Mouse (Mus musculus) erythroblast, embryonic 14.5 days (primary cell): ENCODE measurements around the gene Jag2. TPM values are rescaled to one million over a fixed set of nuclear protein-coding genes. Genes with fewer than 3 reads are reported as not detected.

Experiments used
- H3K27me3 ChIP-seq: 2 replicates; pipeline ENCODE4 v1.6.1; 2012; ENCODE audit warnings: inconsistent platforms; ENCODE audit not compliant: control insufficient read depth
- H3K36me3 ChIP-seq: 2 replicates; pipeline ENCODE4 v1.6.1; 2012; ENCODE audit warnings: mild to moderate bottlenecking, inconsistent platforms; ENCODE audit not compliant: control insufficient read depth
- H3K4me1 ChIP-seq: 2 replicates; pipeline ENCODE4 v1.6.1; 2012; ENCODE audit warnings: inconsistent platforms; ENCODE audit not compliant: control insufficient read depth
- H3K4me3 ChIP-seq: replicated peaks from 2 replicates; pipeline ENCODE3; 2012; ENCODE audit warnings: moderate library complexity, mild to moderate bottlenecking, inconsistent platforms
- H3K9me3 ChIP-seq: 2 replicates; pipeline ENCODE4 v1.6.1; 2012; ENCODE audit warnings: low read length, inconsistent platforms, mixed read lengths; ENCODE audit not compliant: control insufficient read depth
- GATA1 ChIP-seq: IDR thresholded peaks from 2 replicates; pipeline ENCODE4 v1.6.1; 2012; ENCODE audit warnings: low read length, inconsistent platforms, mixed read lengths
- TAL1 ChIP-seq: IDR thresholded peaks from 3 replicates; pipeline ENCODE4 v1.6.1; 2012; ENCODE audit warnings: low read length, inconsistent platforms, mixed read lengths
- polyA plus RNA-seq: library from polyadenylated mRNA; stranded (reverse); fragments of >175 nt; gene quantifications from 2 replicates; pipeline ENCODE4 v1.2.3, GENCODE M21; 2012

The Jag2 gene
- polyA plus RNA-seq, 1 experiment: not detected

DNA sequence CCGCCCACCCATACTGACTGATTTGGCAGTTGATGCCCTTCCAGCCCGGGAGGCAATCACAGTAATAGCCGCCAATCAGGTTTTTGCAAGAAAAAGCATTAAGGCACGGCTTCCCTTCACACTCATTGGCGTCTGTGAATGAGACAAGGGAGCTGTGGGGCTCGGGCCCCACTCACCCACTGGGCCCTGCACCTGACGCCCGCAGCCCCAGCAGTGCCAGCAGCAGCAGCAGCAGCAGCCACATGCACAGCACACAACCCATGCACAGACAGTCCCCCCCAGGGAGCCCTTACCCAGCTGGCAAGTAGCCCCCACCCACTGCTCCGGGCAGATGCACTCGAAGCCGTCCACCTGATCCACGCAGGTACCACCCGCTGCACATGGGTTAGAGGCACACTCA lies 14.0 kb downstream of the Jag2 start:
- peaks cover 2% of the 10 kb centered on the region; the same call in 1 of the 2 replicates for H3K4me1 ChIP-seq
- H3K9me3 ChIP-seq: no peaks in the 10 kb centered on the region
- H3K27me3 ChIP-seq: no peaks in the 10 kb centered on the region
- no peaks in the 10 kb centered on the region for H3K36me3 ChIP-seq
- no peak overlapping the region for H3K4me3 ChIP-seq
- TF ChIP-seq GATA1 (no peak), TAL1 (no peak)

DNA sequence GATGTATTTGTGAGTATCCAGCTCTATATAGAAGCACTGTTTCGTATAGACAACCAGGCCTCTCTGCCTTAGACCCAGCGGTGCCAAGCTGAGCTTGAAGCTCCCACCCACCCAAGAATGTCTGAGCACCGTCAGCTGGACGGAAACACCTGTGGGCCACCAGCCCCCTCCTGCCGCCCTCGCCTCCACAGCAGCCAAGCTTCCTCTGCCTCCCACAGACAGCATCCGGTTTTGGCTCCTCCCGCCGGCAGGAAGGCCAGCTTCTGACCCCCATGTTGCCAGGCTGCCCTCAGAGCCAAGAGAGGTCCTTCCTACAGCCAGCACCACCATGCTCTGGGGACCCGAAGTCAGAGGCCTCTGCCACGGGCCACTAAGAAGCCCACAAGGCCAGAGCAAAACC lies 15.0 kb downstream of the Jag2 start:
- TF ChIP-seq TAL1 (no peak), GATA1 (no peak)
- peaks cover 4% of the 10 kb centered on the region; the same call in 1 of the 2 replicates for H3K4me1 ChIP-seq
- no peaks in the 10 kb centered on the region for H3K36me3 ChIP-seq
- H3K27me3 ChIP-seq: no peaks in the 10 kb centered on the region
- H3K9me3 ChIP-seq: no peaks in the 10 kb centered on the region
- H3K4me3 ChIP-seq: no peak overlapping the region

DNA sequence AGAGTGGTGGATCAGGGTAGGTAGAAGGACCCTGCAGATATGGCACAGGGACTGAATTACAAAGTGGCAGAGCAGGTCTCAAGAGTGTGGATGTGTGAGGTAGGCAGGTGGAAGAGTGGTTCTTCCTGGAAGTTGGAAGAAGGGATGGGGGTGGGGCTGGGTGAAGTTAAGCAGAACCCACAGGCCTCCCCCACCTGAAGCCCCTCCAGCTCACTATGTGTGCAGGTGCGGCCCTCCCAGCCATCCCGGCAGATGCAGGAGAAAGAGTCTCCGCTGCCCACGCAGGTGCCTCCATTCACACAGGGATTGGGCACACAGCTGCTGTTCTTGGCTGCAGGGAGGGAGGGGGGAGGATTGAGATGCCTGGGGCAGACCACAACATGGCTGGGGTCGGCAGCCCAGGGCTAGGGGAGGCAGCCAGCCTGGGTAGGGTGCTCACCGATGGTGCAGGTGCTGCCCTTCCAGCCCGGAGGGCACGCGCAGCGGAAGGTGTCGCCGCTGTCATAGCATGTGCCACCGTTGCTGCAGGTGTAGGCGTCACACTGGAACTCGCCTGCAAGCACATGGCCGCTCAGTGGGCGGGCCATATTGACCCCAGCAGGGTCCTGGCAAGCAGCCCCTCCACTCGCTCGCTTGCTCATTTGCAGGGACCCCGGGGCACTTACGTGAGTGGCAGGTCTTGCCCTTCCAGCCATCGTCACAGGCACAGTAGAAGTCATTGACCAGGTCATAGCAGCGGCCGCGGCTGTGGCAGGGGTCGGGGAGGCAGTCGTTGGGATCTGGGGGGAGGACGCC lies 16.4 kb downstream of the Jag2 start:
- no peak overlapping the region for H3K4me3 ChIP-seq
- H3K27me3 ChIP-seq: no peaks in the 10 kb centered on the region
- TF ChIP-seq TAL1: no peak
- TF ChIP-seq GATA1: no peak
- peaks cover 4% of the 10 kb centered on the region; the same call in 1 of the 2 replicates for H3K4me1 ChIP-seq
- H3K9me3 ChIP-seq: no peaks in the 10 kb centered on the region
- no peaks in the 10 kb centered on the region for H3K36me3 ChIP-seq

DNA sequence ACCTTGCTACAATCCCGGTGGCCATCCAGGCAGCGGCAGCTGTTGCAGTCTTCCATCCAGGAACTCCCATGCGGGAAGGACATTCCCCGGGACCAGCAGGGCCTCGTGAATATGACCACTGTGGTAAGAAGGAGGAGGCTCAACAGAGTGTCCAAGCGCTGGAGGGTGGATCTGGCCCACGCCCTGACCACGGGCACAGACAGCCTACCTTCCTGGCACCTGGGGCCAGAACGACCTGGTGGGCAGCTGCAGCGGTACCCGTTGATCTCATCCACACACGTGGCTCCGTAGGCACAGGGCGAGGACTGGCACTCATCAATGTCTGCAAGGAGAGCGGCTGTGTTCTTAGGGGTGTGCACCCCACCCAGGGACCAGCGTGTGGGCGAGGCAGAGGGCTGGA lies 17.9 kb downstream of the Jag2 start:
- no peaks in the 10 kb centered on the region for H3K36me3 ChIP-seq

DNA sequence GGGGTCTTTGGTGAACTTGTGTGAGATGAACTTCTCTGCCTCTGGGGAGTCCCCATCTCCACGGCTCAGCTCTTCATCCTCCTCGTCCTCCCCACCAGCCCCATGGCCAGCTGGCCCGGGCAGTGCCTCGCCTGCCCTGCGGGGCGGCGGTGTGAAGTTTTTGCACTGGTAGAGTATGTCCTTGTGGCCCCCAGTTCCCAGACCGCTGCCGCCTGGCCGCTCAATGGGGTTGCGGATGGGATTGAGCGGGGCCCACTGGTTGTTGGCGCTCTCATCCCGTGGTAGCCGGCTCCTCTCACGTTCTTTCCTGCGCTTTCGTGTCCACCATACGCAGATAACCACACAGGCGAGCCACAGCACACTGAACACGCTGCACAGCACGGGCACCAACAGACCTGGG lies 20.6 kb downstream of the Jag2 start:
- Histone ChIP-seq H3K27me3 (no peaks in the 10 kb centered on the region), H3K9me3 (no peaks in the 10 kb centered on the region), H3K4me1 (peaks cover 2% of the 10 kb centered on the region; the same call in 1 of the 2 replicates), H3K4me3 (no peak overlapping the region), H3K36me3 (no peaks in the 10 kb centered on the region)
- no peak for TF ChIP-seq GATA1
- TF ChIP-seq TAL1: no peak

More for the DNA sequence above, 17.9 kb downstream of the Jag2 start:
- TF ChIP-seq TAL1 (no peak), GATA1 (no peak)
- H3K4me3 ChIP-seq: no peak overlapping the region
- peaks cover 4% of the 10 kb centered on the region; the same call in 1 of the 2 replicates for H3K4me1 ChIP-seq
- no peaks in the 10 kb centered on the region for H3K9me3 ChIP-seq
- no peaks in the 10 kb centered on the region for H3K27me3 ChIP-seq

DNA sequence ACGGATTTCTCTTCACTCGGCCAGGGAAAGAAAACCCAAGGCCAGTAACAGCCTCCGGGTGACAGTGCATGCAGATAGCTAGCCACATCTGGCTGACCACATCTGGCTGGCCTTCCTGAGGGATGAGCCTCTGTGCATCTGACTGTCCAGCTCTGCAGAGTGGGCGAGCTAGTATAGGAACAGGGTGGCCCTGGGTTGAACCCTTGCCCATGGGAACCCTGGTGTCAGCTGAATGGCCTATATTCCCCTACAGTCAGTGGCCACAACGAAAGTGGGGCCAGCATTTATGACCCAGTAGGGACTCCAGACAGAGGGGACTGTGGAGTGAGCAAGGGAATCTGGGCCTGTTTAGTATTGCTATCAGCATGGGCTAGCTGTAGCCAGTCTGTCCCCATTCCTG lies 24.6 kb downstream of the Jag2 start:
- H3K4me3 ChIP-seq: no peak overlapping the region
- H3K36me3 ChIP-seq: no peaks in the 10 kb centered on the region
- no peaks in the 10 kb centered on the region for H3K9me3 ChIP-seq
- TF ChIP-seq GATA1: no peak
- no peak for TF ChIP-seq TAL1
- no peaks in the 10 kb centered on the region for H3K4me1 ChIP-seq
- H3K27me3 ChIP-seq: no peaks in the 10 kb centered on the region

DNA sequence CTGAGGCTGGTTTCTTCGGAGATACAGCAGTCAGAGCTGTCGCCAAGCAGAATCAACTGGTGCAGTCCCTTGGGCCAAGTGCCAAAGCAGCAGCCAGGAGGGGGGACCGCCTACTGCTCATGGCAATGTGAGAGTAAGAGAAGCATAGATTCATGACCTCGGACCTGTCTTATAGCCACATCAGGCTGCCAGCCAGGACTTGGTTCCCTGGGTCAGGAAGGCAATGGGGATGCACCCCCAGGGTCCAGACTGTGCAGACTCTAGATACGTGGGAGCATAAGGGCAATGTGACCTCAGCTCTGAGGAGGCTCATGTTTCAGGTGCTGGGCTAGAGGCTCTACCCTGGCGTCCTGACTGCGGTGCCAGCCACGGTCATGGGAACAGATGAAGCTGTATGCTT lies 25.6 kb downstream of the Jag2 start:
- no peaks in the 10 kb centered on the region for H3K27me3 ChIP-seq
- H3K4me1 ChIP-seq: no peaks in the 10 kb centered on the region
- no peak for TF ChIP-seq TAL1
- TF ChIP-seq GATA1: no peak

DNA sequence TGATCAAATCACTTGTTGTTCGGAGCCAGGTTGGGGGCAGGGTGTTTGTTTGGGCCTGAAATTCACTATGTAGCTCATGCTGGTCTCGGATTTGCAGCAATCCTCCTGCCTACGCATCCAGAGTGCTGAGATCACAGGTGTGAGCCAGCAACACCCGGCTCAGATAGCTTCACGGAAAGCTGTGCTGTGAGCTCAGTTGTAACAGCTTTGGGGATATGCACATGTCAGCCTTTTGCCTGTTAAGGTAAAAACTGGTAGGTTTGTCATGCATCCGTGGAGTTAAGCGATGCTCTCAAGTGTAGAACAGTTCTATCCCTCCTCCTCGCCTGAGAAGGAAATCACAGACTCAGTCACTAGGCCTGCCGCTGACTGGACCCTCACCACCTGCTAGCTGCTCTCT lies 28.9 kb downstream of the Jag2 start:
- H3K4me1 ChIP-seq: no peaks in the 10 kb centered on the region
- H3K4me3 ChIP-seq: no peak overlapping the region
- H3K27me3 ChIP-seq: peaks cover 9% of the 10 kb centered on the region
- no peaks in the 10 kb centered on the region for H3K36me3 ChIP-seq
- no peaks in the 10 kb centered on the region for H3K9me3 ChIP-seq
- no peak for TF ChIP-seq TAL1

More for the DNA sequence above, 25.6 kb downstream of the Jag2 start:
- no peak overlapping the region for H3K4me3 ChIP-seq
- H3K9me3 ChIP-seq: no peaks in the 10 kb centered on the region
- no peaks in the 10 kb centered on the region for H3K36me3 ChIP-seq

DNA sequence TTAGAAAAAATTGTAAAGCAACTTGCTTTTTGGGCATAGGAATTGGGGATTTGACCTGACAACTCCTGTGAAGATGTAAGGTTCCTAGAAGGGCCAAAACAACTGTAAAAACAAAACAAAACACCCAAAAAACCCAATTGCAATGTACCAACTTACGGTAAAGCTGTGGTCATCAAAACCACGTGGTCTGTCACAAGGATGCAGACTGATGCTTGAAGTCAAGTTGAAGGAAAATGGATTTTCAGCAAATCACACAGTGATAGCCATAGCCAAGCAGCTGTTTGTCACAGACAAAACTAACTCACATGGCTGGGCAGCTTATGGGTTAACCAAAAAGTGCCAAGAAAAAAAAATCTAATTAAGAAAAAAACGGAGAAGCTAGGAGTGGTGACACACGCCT lies 30.6 kb downstream of the Jag2 start:
- Histone ChIP-seq H3K9me3 (no peaks in the 10 kb centered on the region), H3K36me3 (no peaks in the 10 kb centered on the region), H3K4me1 (no peaks in the 10 kb centered on the region), H3K27me3 (peaks cover 25% of the 10 kb centered on the region), H3K4me3 (no peak overlapping the region)
- TF ChIP-seq TAL1 (no peak), GATA1 (no peak)
